Mouse (Mus musculus) embryonic fibroblast, embryonic 13.5 days (primary cell): ENCODE results near the gene Flywch1.

Experiments
- CTCF ChIP-seq: IDR thresholded peaks from 2 replicates; pipeline ENCODE4 v1.5.1; 2011; ENCODE audit warnings: mild to moderate bottlenecking, control low read depth, low read length, moderate library complexity, borderline replicate concordance; ENCODE audit not compliant: insufficient read depth
- POLR2A ChIP-seq: IDR thresholded peaks from 2 replicates; pipeline ENCODE4 v1.6.1; 2011; ENCODE audit warnings: low read depth, mild to moderate bottlenecking, control low read depth, low read length, moderate library complexity

- TF ChIP-seq CTCF (no peak), POLR2A (no peak)
These were observed 24.6 kb downstream of the Flywch1 start for GRCm38 (mm10) chr17:23746767-23747166.
